Mouse (Mus musculus) midbrain, embryonic 14.5 days (tissue): ENCODE results near the gene Camkk1. TPM values are rescaled to one million over a fixed set of nuclear protein-coding genes. Genes with fewer than 3 reads are reported as not detected.
A peak's percentile ranks its signal among the peaks of the same experiment; 100 is the strongest.

Source experiments
- ATAC-seq: fragments of 200-750 bp; cut with Nextera tagmentation; 2 replicates; pipeline ENCODE4 v1.8.0; 2017; ENCODE audit warnings: moderate number of reproducible peaks, moderate library complexity; ENCODE audit not compliant: low FRiP score, low TSS enrichment
- DNase-seq: peaks from one replicate; pipeline ENCODE4 v3.0.0-alpha.2; 2015
- H3K27ac ChIP-seq: fragments of 300-500 bp; sonication (generic); replicated peaks from 2 replicates; pipeline ENCODE4 v1.5.1; 2014; ENCODE audit warnings: mild to moderate bottlenecking, low read depth, low read length, moderate library complexity
- H3K27me3 ChIP-seq: fragments of 300-500 bp; sonication (generic); 2 replicates; pipeline ENCODE4 v1.6.1; 2014; ENCODE audit warnings: low read length, control low read depth, mixed read lengths; ENCODE audit not compliant: control insufficient read depth, insufficient read depth
- H3K36me3 ChIP-seq: fragments of 300-500 bp; sonication (generic); 2 replicates; pipeline ENCODE4 v1.6.1; 2014; ENCODE audit warnings: low read length, control low read depth; ENCODE audit not compliant: control insufficient read depth, insufficient read depth
- H3K4me1 ChIP-seq: fragments of 300-500 bp; sonication (generic); 2 replicates; pipeline ENCODE4 v1.6.1; 2014; ENCODE audit warnings: mild to moderate bottlenecking, antibody characterized with exemption, low read length, control low read depth; ENCODE audit not compliant: control insufficient read depth, insufficient read depth
- H3K4me2 ChIP-seq: fragments of 300-500 bp; sonication (generic); 2 replicates; pipeline ENCODE4 v1.6.1; 2014; ENCODE audit warnings: mild to moderate bottlenecking, low read length, moderate library complexity
- H3K4me3 ChIP-seq: fragments of 300-500 bp; sonication (generic); replicated peaks from 2 replicates; pipeline ENCODE4 v1.5.1; 2014; ENCODE audit warnings: low read depth, low read length
- H3K9ac ChIP-seq: fragments of 300-500 bp; sonication (generic); replicated peaks from 2 replicates; pipeline ENCODE4 v1.6.1; 2014; ENCODE audit warnings: mild to moderate bottlenecking, low read length, moderate library complexity
- H3K9me3 ChIP-seq: fragments of 300-500 bp; sonication (generic); 2 replicates; pipeline ENCODE4 v1.6.1; 2016; ENCODE audit warnings: low read length, control low read depth, mixed read lengths; ENCODE audit not compliant: control insufficient read depth
- WGBS: fragments of 180-500 bp; shearing (Covaris S2); extraction: QIAGEN DNeasy Blood & Tissue Kit; methylation state at CpG from one replicate; pipeline ENCODE4 v1.1.7; 2014; 5-methylcytosine and 5-hydroxymethylcytosine counted together
- polyA plus RNA-seq: library from polyadenylated mRNA; unstranded; fragments of >200 nt; fragmentation: Nextera tagmentation; extraction: Ambion mirVana; gene quantifications from 2 replicates; pipeline ENCODE4 v1.2.1, GENCODE M21; 2014

Gene Camkk1
- polyA plus RNA-seq: 11.0 and 16.6 TPM in 2 replicates

DNA sequence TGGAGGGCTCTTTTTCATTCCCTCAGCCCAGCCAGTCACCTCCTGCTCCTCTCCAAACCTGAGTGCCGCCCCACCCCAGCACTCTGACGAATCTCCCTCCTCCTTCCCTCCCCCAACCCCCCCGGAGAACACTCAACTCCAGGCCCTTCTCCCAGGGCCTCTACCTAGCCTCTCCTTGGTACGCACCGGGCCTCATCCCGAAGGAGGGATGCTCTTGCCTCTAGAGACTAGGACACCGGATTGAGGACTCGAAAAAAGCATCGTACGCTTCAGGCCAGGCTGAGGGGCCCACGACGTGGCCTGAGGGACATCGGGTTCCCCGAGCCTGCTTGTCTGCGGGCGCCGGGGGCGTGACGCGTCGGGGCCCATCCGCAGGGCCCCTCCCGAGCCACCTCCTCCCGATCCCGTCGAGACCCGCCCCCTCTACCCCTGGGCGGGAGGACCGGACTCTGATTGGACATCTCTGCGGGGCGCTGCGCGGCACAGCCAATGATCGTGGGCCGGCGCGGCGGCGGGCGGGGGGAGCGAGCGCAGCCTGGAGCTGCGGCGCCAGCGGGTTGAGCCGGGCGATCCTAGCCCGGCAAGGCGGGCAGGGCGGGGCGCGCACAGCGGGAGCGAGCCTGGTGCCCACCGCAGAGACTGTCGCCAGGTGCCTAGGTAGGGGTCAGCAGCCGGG lies at the start of gene Camkk1:
Gene Camkk1, plus strand, starts transcription at position 538 of the 676 bp plus-strand sequence.
- H3K4me3 ChIP-seq: peak within 1 kb of the TSS; percentile 75
- under 1% methylated on average over 57 of the region's 57 CpGs for WGBS
- H3K4me2 ChIP-seq: peak within 1 kb of the TSS; percentile 86
- DNase-seq: peak; percentile 96
- H3K9me3 ChIP-seq: no peaks in the 10 kb centered on the region
- H3K4me1 ChIP-seq: 0 out of 2 replicates have a peak, but pooled peaks cover 5% of the 10 kb centered on the region
- H3K27me3 ChIP-seq: peaks cover 6% of the 10 kb centered on the region
- ATAC-seq: peak; percentile 95
- peak within 1 kb of the TSS; percentile 71 for H3K27ac ChIP-seq
- H3K9ac ChIP-seq: peak within 1 kb of the TSS; percentile 72
- H3K36me3 ChIP-seq: no peaks in the 10 kb centered on the region

DNA sequence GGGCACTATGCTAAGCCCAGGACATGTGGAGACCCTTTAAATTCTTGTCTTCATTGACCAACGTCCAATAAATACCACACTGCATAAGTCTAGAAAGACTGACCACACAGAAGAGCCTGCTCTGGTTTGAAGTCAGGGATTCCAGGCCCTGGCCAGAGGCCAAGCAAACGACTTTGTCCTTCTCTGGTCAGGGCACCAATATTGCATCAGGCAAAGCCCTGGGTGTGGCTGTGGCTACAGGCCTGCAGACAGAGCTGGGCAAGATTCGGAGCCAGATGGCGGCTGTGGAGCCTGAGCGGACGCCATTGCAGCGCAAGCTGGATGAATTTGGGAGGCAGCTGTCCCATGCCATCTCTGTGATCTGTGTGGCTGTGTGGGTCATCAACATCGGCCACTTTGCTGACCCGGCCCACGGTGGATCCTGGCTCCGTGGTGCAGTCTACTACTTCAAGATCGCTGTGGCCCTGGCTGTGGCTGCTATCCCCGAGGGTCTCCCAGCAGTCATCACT lies 43.8 kb upstream of the Camkk1 start:
- no peaks in the 10 kb centered on the region for H3K36me3 ChIP-seq
- H3K27me3 ChIP-seq: no peaks in the 10 kb centered on the region
- no peak overlapping the region for H3K4me3 ChIP-seq
- H3K27ac ChIP-seq: no peak overlapping the region
- no peaks in the 10 kb centered on the region for H3K9me3 ChIP-seq
- no peak overlapping the region for H3K9ac ChIP-seq
- H3K4me2 ChIP-seq: no peak overlapping the region
- WGBS: 82% methylated on average over 13 of the region's 13 CpGs
- DNase-seq: no peak
- ATAC-seq: no peak
- H3K4me1 ChIP-seq: no peaks in the 10 kb centered on the region

DNA sequence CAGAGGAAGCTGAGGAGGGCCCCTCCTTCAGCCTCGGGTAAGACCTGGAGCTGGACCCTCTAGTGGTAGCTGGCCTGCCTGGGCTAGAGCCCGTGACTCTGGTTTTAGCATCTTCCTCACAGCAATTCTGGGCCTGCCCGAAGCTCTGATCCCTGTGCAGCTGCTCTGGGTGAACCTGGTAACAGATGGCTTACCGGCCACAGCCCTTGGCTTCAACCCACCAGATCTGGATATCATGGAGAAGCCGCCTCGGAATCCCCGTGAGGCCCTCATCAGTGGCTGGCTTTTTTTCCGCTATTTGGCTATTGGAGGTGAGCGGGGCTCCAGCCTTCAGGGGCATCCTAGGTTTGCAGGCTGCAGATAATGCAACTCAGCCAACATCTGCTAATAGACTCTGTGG lies 36.3 kb upstream of the Camkk1 start:
- H3K36me3 ChIP-seq: no peaks in the 10 kb centered on the region
- H3K27me3 ChIP-seq: no peaks in the 10 kb centered on the region
- DNase-seq (no peak), ATAC-seq (no peak)
- H3K4me1 ChIP-seq: no peaks in the 10 kb centered on the region
- H3K27ac ChIP-seq: no peak overlapping the region
- no peak overlapping the region for H3K4me2 ChIP-seq
- WGBS: 84% methylated on average over 9 of the region's 9 CpGs
- no peak overlapping the region for H3K4me3 ChIP-seq
- no peak overlapping the region for H3K9ac ChIP-seq
- H3K9me3 ChIP-seq: no peaks in the 10 kb centered on the region

DNA sequence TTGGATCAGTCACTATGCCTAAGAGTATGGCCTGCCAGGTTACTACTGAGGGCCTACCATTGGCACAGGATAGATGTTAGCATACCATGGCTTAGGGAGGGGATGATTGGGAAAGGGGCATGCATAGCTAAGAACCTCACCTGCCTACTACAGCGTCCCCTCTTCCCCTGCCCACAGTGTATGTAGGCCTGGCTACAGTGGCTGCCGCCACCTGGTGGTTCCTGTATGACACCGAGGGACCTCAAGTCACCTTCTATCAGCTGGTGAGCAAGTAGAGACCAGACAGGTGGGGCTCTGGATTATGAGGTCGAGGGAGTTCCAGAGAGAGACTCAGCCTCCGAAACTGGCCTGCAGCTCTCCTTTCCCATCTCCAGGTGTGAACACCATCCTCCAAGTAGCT lies 35.5 kb upstream of the Camkk1 start:
- Histone ChIP-seq H3K4me2 (no peak overlapping the region), H3K4me1 (no peaks in the 10 kb centered on the region), H3K9ac (no peak overlapping the region), H3K9me3 (no peaks in the 10 kb centered on the region), H3K4me3 (no peak overlapping the region), H3K36me3 (no peaks in the 10 kb centered on the region), H3K27ac (no peak overlapping the region), H3K27me3 (no peaks in the 10 kb centered on the region)
- DNase-seq (no peak), ATAC-seq (no peak)
- WGBS: 46% methylated on average over 5 of the region's 5 CpGs

DNA sequence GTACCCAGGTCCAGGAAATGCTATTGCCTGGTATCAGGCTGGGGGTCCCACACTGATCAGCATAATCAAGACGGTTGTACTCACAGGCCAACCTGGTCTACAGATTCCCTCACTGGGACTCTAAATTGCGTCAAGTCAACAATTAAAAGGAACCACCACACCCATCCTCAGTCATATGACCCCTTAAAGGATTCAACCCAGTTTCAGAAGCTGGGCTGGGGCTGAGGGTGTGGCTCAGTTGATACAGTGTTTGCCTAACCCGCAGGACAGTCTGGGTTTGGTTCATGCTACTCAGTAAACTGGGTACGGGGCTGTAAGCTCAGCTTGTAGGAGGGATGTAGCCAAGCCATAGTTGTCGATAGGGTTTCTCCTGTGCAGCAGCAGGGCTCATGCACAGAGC lies 32.1 kb upstream of the Camkk1 start:
- Histone ChIP-seq H3K4me1 (no peaks in the 10 kb centered on the region), H3K9me3 (no peaks in the 10 kb centered on the region), H3K9ac (no peak overlapping the region), H3K27ac (no peak overlapping the region), H3K27me3 (no peaks in the 10 kb centered on the region), H3K36me3 (no peaks in the 10 kb centered on the region), H3K4me3 (no peak overlapping the region), H3K4me2 (no peak overlapping the region)
- DNase-seq (no peak), ATAC-seq (no peak)
- 80% methylated on average over 5 of the region's 5 CpGs for WGBS

DNA sequence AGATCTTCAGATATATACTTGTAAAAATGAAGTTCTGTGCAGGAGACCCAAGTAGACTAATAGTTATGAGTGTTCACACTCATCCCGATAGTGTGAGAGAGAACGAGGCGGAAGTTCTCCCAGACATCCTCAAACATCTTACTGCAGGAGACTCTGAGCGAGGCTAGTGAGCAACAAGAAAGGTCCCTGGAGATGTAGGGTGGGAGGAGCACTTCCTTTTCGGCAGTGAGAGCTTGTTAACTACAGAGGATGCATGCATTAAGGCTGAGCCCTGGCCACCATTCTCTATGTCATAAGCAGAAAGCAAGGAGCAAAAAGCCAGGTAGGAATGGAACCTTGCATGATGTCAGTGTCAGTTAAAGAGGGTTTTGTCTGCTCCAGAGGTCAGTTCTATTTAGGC lies 31.6 kb upstream of the Camkk1 start:
- DNase-seq (no peak), ATAC-seq (no peak)
- 72% methylated on average over 5 of the region's 5 CpGs for WGBS
- Histone ChIP-seq H3K27me3 (no peaks in the 10 kb centered on the region), H3K9ac (no peak overlapping the region), H3K4me2 (no peak overlapping the region), H3K27ac (no peak overlapping the region), H3K9me3 (no peaks in the 10 kb centered on the region), H3K36me3 (no peaks in the 10 kb centered on the region), H3K4me1 (no peaks in the 10 kb centered on the region), H3K4me3 (no peak overlapping the region)

DNA sequence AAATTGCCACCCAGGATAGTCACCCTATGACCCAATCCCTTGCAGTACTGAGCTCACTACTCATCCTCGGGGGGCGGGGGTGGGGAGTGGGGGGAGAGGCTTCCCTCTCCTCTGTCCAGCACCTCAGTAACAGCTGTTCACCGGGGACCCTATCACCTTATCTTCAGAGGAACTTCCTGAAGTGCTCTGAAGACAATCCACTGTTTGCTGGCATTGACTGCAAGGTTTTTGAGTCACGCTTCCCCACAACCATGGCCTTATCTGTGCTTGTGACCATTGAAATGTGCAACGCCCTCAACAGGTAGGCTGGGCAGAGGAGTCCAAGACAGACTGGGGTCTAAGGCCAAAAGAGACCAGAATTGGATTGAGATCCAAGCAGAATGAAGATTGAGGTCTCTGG lies 31.0 kb upstream of the Camkk1 start:
- DNase-seq (no peak), ATAC-seq (no peak)
- no peaks in the 10 kb centered on the region for H3K36me3 ChIP-seq
- no peaks in the 10 kb centered on the region for H3K27me3 ChIP-seq
- no peak overlapping the region for H3K4me3 ChIP-seq
- H3K4me1 ChIP-seq: no peaks in the 10 kb centered on the region
- no peak overlapping the region for H3K27ac ChIP-seq
- 83% methylated on average over 5 of the region's 5 CpGs for WGBS
- no peak overlapping the region for H3K9ac ChIP-seq
- H3K9me3 ChIP-seq: no peaks in the 10 kb centered on the region
- no peak overlapping the region for H3K4me2 ChIP-seq

DNA sequence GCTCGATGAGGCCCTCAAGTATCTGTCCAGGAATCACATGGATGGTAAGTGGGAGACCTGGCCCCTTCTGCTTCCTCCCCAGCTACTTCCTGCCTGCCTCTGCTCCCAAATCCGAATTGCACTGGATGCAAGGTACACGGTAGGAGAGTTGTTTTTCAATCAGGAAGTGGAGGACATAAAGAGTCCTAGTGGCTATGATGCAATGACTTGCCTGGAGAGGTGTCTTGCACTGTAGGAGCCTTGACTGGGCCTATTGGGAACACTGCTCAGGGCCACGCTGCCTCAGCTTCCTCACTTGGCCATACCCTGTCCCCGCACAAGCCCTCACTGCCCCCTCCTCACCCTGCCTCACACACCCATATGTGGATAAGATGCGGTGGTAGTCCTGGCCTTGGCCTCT lies 29.8 kb upstream of the Camkk1 start:
- ATAC-seq (no peak), DNase-seq (no peak)
- Histone ChIP-seq H3K9me3 (no peaks in the 10 kb centered on the region), H3K27me3 (no peaks in the 10 kb centered on the region), H3K9ac (no peak overlapping the region), H3K4me1 (no peaks in the 10 kb centered on the region), H3K27ac (no peak overlapping the region), H3K36me3 (no peaks in the 10 kb centered on the region), H3K4me2 (no peak overlapping the region), H3K4me3 (no peak overlapping the region)
- WGBS: 86% methylated on average over 6 of the region's 6 CpGs

DNA sequence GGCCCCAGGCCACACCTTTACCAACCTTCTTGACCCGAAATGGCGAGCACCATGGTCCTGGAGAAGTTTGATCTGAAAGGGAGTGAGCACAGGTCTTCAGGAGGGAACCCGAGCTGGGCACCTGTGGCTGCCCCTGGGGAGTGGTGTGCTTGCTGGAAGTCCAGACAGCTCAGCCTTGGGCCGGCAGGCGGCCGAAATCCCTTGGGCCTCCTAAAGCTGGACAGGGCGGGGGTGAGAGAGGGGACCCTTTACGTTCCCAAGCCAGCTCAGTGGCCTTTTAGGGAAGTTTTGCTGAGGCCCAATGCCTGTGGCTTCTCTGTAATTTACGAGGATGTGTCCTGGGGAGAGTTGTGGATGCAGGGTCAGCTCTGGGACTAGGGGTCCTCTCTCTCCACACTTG lies 28.1 kb upstream of the Camkk1 start:
- ATAC-seq (no peak), DNase-seq (no peak)
- no peak overlapping the region for H3K4me2 ChIP-seq
- H3K27me3 ChIP-seq: no peaks in the 10 kb centered on the region
- no peak overlapping the region for H3K9ac ChIP-seq
- no peaks in the 10 kb centered on the region for H3K36me3 ChIP-seq
- H3K4me1 ChIP-seq: no peaks in the 10 kb centered on the region
- H3K9me3 ChIP-seq: no peaks in the 10 kb centered on the region
- no peak overlapping the region for H3K27ac ChIP-seq
- 71% methylated on average over 9 of the region's 9 CpGs for WGBS
- H3K4me3 ChIP-seq: no peak overlapping the region
